36 mouse cellular contexts compared by ENCODE assay signal in the genomic region with DNA sequence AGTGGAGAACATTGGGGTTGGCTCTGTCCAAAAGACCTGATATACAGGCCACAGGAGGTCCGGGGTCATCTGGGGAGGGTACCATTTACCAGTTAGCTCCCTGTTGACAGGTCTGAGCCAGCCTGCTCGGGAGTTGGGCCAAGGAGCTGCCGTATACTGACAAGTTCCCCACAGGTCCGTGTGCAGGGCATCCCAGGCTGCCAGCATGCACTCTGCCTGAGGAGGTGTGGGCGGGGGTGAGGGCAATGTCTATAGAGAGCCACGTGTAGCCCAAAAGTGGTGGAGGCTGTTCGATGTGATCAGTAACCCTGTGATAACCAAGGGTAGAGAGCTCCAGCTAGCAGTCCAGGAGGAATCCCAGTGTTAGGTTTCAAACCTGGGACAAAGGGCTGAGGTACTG. TPM values are rescaled to one million over a fixed set of nuclear protein-coding genes. Genes with fewer than 3 reads are reported as not detected.
DNase-seq lines count a peak whose midpoint lies in the region; ATAC-seq and TF ChIP-seq lines count a peak whose summit lies in the region.
"Had no signal": no experiment of that assay in that cellular context is flagged by ENCODE, and none has a peak within 500 bp of the region (broad histone marks: within the 10 kb centered on the region; RNA-seq: fewer than 3 reads in every experiment).

No protein-coding gene starts in this region.

- H3K9ac ChIP-seq in stomach, postnatal 0 days (ENCODE audit: low read length): no peak overlapping the region
- H3K9ac ChIP-seq: embryonic facial prominence, embryonic 13.5 days; forebrain, embryonic 12.5 days; midbrain, embryonic 15.5 days; neural tube, embryonic 13.5 days; stomach, embryonic 15.5 days had no signal

- no peak for TF ChIP-seq EP300 in stomach, postnatal 0 days (optimal IDR thresholded peaks at IDR 0.05)

- H3K9me3 ChIP-seq in megakaryocyte, embryonic 14.5 days: no peaks in the 10 kb centered on the region
- no peaks in the 10 kb centered on the region for H3K9me3 ChIP-seq in stomach, postnatal 0 days (ENCODE audit: control insufficient read depth, low read length)
- H3K9me3 ChIP-seq: embryonic facial prominence, embryonic 13.5 days; forebrain, embryonic 12.5 days; midbrain, embryonic 15.5 days; neural tube, embryonic 13.5 days; stomach, embryonic 15.5 days had no signal

- peak overlapping the region; percentile 20 for H3K4me3 ChIP-seq in megakaryocyte, embryonic 14.5 days (replicated peaks)
- H3K4me3 ChIP-seq in stomach, postnatal 0 days (ENCODE audit: low read depth, low read length): no peak overlapping the region
- H3K4me3 ChIP-seq: embryonic facial prominence, embryonic 13.5 days; erythroblast, embryonic 14.5 days; forebrain, embryonic 12.5 days; left cerebral cortex, adult 2 months; midbrain, embryonic 15.5 days; myocyte; neural tube, embryonic 13.5 days; stomach, embryonic 15.5 days had no signal

- ATAC-seq in megakaryocyte, adult 5-6 weeks (ENCODE audit: poor library complexity, severe bottlenecking): no peak
- peak; percentile 49; the same call in 1 of the 2 replicates for ATAC-seq in stomach, postnatal 0 days (ENCODE audit: low FRiP score, low TSS enrichment)
- ATAC-seq: hindbrain, postnatal 0 days; midbrain, embryonic 15.5 days had no signal

- 56% methylated on average over 7 of the region's 7 CpGs for WGBS in stomach, postnatal 0 days

- no peak overlapping the region for H3K4me2 ChIP-seq in stomach, postnatal 0 days (replicated peaks; ENCODE audit: low read depth)
- H3K4me2 ChIP-seq: embryonic facial prominence, embryonic 13.5 days; forebrain, embryonic 12.5 days; liver, embryonic 11.5 days; midbrain, embryonic 15.5 days; neural tube, embryonic 13.5 days; stomach, embryonic 15.5 days had no signal

- H3K4me1 ChIP-seq in megakaryocyte, embryonic 14.5 days: peaks cover 61% of the 10 kb centered on the region
- no peaks in the 10 kb centered on the region for H3K4me1 ChIP-seq in stomach, postnatal 0 days (replicated peaks; ENCODE audit: control insufficient read depth, insufficient read depth)
- H3K4me1 ChIP-seq: embryonic facial prominence, embryonic 13.5 days; forebrain, embryonic 12.5 days; midbrain, embryonic 15.5 days; neural tube, embryonic 13.5 days; stomach, embryonic 15.5 days had no signal

- peaks cover 4% of the 10 kb centered on the region for H3K36me3 ChIP-seq in megakaryocyte, embryonic 14.5 days (replicated peaks; ENCODE audit: low read length)
- H3K36me3 ChIP-seq in stomach, postnatal 0 days (ENCODE audit: control insufficient read depth, insufficient read depth, low read length): no peaks in the 10 kb centered on the region
- H3K36me3 ChIP-seq: embryonic facial prominence, embryonic 13.5 days; forebrain, embryonic 12.5 days; midbrain, embryonic 15.5 days; neural tube, embryonic 13.5 days; stomach, embryonic 15.5 days had no signal

- peak; percentile 32 to 37 for DNase-seq in kidney, adult 8-10 months
- DNase-seq in kidney, postnatal 10 days: peak; percentile 48
- no peak for DNase-seq in stomach, postnatal 0 days (ENCODE audit: low spot score)
- no peak for DNase-seq in thymus, postnatal 10 days (ENCODE audit: low spot score in 2 of 2)
- DNase-seq in layer of hippocampus, adult 9-11 months: no peak
- DNase-seq: adrenal gland, adult 8-10 months; cerebellum, adult 11-12 months; cerebellum, postnatal 14 days; embryo, embryonic 11 days; gastrocnemius, postnatal 36 days; lung, adult 18-20 months; lung, postnatal 14 days had no signal

- H3K27ac ChIP-seq in stomach, postnatal 0 days (replicated peaks): no peak overlapping the region
- H3K27ac ChIP-seq: embryonic facial prominence, embryonic 13.5 days; forebrain, embryonic 12.5 days; hindbrain, postnatal 0 days; left cerebral cortex, adult 2 months; midbrain, embryonic 15.5 days; neural tube, embryonic 13.5 days; stomach, embryonic 15.5 days had no signal

- H3K27me3 ChIP-seq in megakaryocyte, embryonic 14.5 days (replicated peaks): no peaks in the 10 kb centered on the region
- no peaks in the 10 kb centered on the region for H3K27me3 ChIP-seq in stomach, postnatal 0 days (ENCODE audit: control insufficient read depth, insufficient read depth, low read length)
- H3K27me3 ChIP-seq: embryonic facial prominence, embryonic 13.5 days; forebrain, embryonic 12.5 days; midbrain, embryonic 15.5 days; neural tube, embryonic 13.5 days; stomach, embryonic 15.5 days had no signal

- TF ChIP-seq CTCF in stomach, postnatal 0 days (IDR thresholded peaks at IDR 0.05; ENCODE audit: low read depth): no peak

RNA-seq across cellular contexts. Expression of a gene that starts 18.7 kb away (rescaled TPM):
- polyA plus RNA-seq in megakaryocyte, embryonic 14.5 days (2012; ENCODE audit: insufficient read depth, low replicate concordance): 0.08 TPM in 1 of 2 replicates, not detected in the other
- total RNA-seq in megakaryocyte, adult 5-6 weeks (2015): not detected in 2 replicates
- total RNA-seq in megakaryocyte, adult 5-6 weeks (2017): not detected in 2 replicates
- polyA plus RNA-seq in stomach, postnatal 0 days (2015; fragmentation: Nextera tagmentation; extraction: Ambion mirVana): 0.25 and 0.29 TPM in 2 replicates
- total RNA-seq: adrenal gland, adult 8-10 months; gastrocnemius, adult 18-20 months; gastrocnemius, postnatal 36 days; heart, adult 8-10 months; hindbrain, postnatal 0 days; layer of hippocampus, postnatal 10 days; left cerebral cortex, adult 2 months; megakaryocyte-erythroid progenitor cell, adult 5-6 weeks had no signal
- polyA plus RNA-seq: embryonic facial prominence, embryonic 13.5 days; erythroblast, embryonic 14.5 days; forebrain, embryonic 12.5 days; heart, postnatal 0 days; hindbrain, embryonic 11.5 days; hindbrain, postnatal 0 days; large intestine, adult 2 months; limb, embryonic 11.5 days; liver, embryonic 11.5 days; midbrain, embryonic 15.5 days; neural tube, embryonic 13.5 days; stomach, embryonic 15.5 days had no signal

RNA-seq across cellular contexts. Expression of a gene that starts 18.7 kb away (rescaled TPM):
- polyA plus RNA-seq in megakaryocyte, embryonic 14.5 days (2012; ENCODE audit: insufficient read depth, low replicate concordance): not detected in 2 replicates
- 0.46 TPM in 1 of 2 replicates, not detected in the other for total RNA-seq in megakaryocyte, adult 5-6 weeks (2015)
- total RNA-seq in megakaryocyte, adult 5-6 weeks (2017): 0.88 TPM in 1 of 2 replicates, not detected in the other
- polyA plus RNA-seq in stomach, postnatal 0 days (2015; fragmentation: Nextera tagmentation; extraction: Ambion mirVana): 11.8 and 13.2 TPM in 2 replicates
- total RNA-seq: gastrocnemius, postnatal 36 days; heart, adult 8-10 months; hindbrain, postnatal 0 days; layer of hippocampus, postnatal 10 days; left cerebral cortex, adult 2 months; megakaryocyte-erythroid progenitor cell, adult 5-6 weeks had no signal
- polyA plus RNA-seq: C2C12; erythroblast, embryonic 14.5 days; forebrain, embryonic 12.5 days; hindbrain, embryonic 11.5 days; hindbrain, postnatal 0 days; limb, embryonic 11.5 days; midbrain, embryonic 15.5 days; neural tube, embryonic 13.5 days had no signal

RNA-seq across cellular contexts. Expression of a gene that starts 36.4 kb away (rescaled TPM):
- polyA plus RNA-seq in megakaryocyte, embryonic 14.5 days (2012; ENCODE audit: insufficient read depth, low replicate concordance): not detected in 2 replicates
- not detected in 2 replicates for total RNA-seq in megakaryocyte, adult 5-6 weeks (2015)
- not detected in 2 replicates for total RNA-seq in megakaryocyte, adult 5-6 weeks (2017)
- 113 and 133 TPM in 2 replicates for polyA plus RNA-seq in stomach, postnatal 0 days (2015; fragmentation: Nextera tagmentation; extraction: Ambion mirVana)
- total RNA-seq: adrenal gland, adult 8-10 months; gastrocnemius, adult 18-20 months; gastrocnemius, postnatal 36 days; heart, adult 8-10 months; hindbrain, postnatal 0 days; layer of hippocampus, postnatal 10 days; left cerebral cortex, adult 2 months; megakaryocyte-erythroid progenitor cell, adult 5-6 weeks; MEL had no signal
- polyA plus RNA-seq: C2C12; erythroblast, embryonic 14.5 days; forebrain, embryonic 12.5 days; hindbrain, embryonic 11.5 days; hindbrain, postnatal 0 days; limb, embryonic 11.5 days; liver, embryonic 11.5 days; midbrain, embryonic 15.5 days; myocyte; neural tube, embryonic 13.5 days; urinary bladder, adult 2 months had no signal

RNA-seq across cellular contexts. Expression of a gene that starts 46.2 kb away (rescaled TPM):
- not detected in 2 replicates for polyA plus RNA-seq in megakaryocyte, embryonic 14.5 days (2012; ENCODE audit: insufficient read depth, low replicate concordance)
- total RNA-seq in megakaryocyte, adult 5-6 weeks (2015): not detected in 2 replicates
- not detected in 2 replicates for total RNA-seq in megakaryocyte, adult 5-6 weeks (2017)
- 0.34 and 0.48 TPM in 2 replicates for polyA plus RNA-seq in stomach, postnatal 0 days (2015; fragmentation: Nextera tagmentation; extraction: Ambion mirVana)
- total RNA-seq: adrenal gland, adult 8-10 months; gastrocnemius, adult 18-20 months; gastrocnemius, postnatal 36 days; heart, adult 8-10 months; hindbrain, postnatal 0 days; layer of hippocampus, postnatal 10 days; left cerebral cortex, adult 2 months; megakaryocyte-erythroid progenitor cell, adult 5-6 weeks had no signal
- polyA plus RNA-seq: erythroblast, embryonic 14.5 days; forebrain, embryonic 12.5 days; heart, postnatal 0 days; hindbrain, embryonic 11.5 days; hindbrain, postnatal 0 days; large intestine, adult 2 months; midbrain, embryonic 15.5 days; myocyte; neural tube, embryonic 13.5 days; thymus, postnatal 0 days had no signal

Comparison
In these comparisons a context has a peak if more than half of its experiments do, and no peak if none do; other contexts are left out.
1. DNase-seq: peak in kidney, adult 8-10 months (2 of 2) and kidney, postnatal 10 days (single experiment); none in stomach, postnatal 0 days (single experiment), thymus, postnatal 10 days (0 of 2) and layer of hippocampus, adult 9-11 months (single experiment).
2. RNA of a gene that starts 18.7 kb away (polyA plus RNA-seq): 11.8 to 13.2 TPM in stomach, postnatal 0 days; not detected in megakaryocyte, embryonic 14.5 days; every median in the first group is over 10 times any median in the second.
3. RNA of a gene that starts 36.4 kb away (polyA plus RNA-seq): 113 to 133 TPM in stomach, postnatal 0 days; not detected in megakaryocyte, embryonic 14.5 days; every median in the first group is over 100 times any median in the second.